ENCODE assay signal across 7 mouse cellular contexts in genomic region chr11:79339234-79339807, GRCm38 (mm10). TPM values are rescaled to one million over a fixed set of nuclear protein-coding genes. Genes with fewer than 3 reads are reported as not detected.
DNase-seq lines count a peak whose midpoint lies in the region; ATAC-seq lines count a peak whose summit lies in the region.

TSS of gene Nf1 (plus strand) at chr11:79339693.

- H3K4me3 ChIP-seq in embryonic facial prominence, embryonic 10.5 days = peak within 1 kb of the TSS; percentile 100
- H3K4me3 ChIP-seq in limb, embryonic 10.5 days = peak within 1 kb of the TSS; percentile 96
- peak within 1 kb of the TSS; percentile 86 for H3K4me3 ChIP-seq in midbrain, embryonic 13.5 days (replicated peaks)

- DNase-seq in adrenal gland, postnatal 10 days = peak; percentile 97
- DNase-seq in embryonic facial prominence, embryonic 10.5 days (ENCODE audit: low spot score) = peak; percentile 98
- DNase-seq in kidney, adult 11 months = peak; percentile 94
- peak; percentile 99 for DNase-seq in limb, embryonic 10.5 days (ENCODE audit: low spot score)
- peak; percentile 77 for DNase-seq in spleen, adult 12 weeks (ENCODE audit: low spot score)

- H3K9ac ChIP-seq in midbrain, embryonic 13.5 days (replicated peaks) = peak within 1 kb of the TSS; percentile 90

- H3K27ac ChIP-seq in embryonic facial prominence, embryonic 10.5 days (replicated peaks) = peak within 1 kb of the TSS; percentile 100
- H3K27ac ChIP-seq in limb, embryonic 10.5 days = peak within 1 kb of the TSS; percentile 99
- H3K27ac ChIP-seq in midbrain, embryonic 13.5 days = peak within 1 kb of the TSS; percentile 94

- H3K36me3 ChIP-seq in embryonic facial prominence, embryonic 10.5 days (replicated peaks) = peaks cover 37% of the 10 kb centered on the region
- H3K36me3 ChIP-seq in limb, embryonic 10.5 days = peaks cover 34% of the 10 kb centered on the region
- H3K36me3 ChIP-seq in midbrain, embryonic 13.5 days = 0 out of 2 replicates have a peak, but pooled peaks cover 4% of the 10 kb centered on the region

- peak; percentile 92 for ATAC-seq in granulocyte monocyte progenitor cell, adult 5-6 weeks (replicated peaks; ENCODE audit: poor library complexity, severe bottlenecking)
- peak; percentile 98 for ATAC-seq in midbrain, embryonic 13.5 days

- under 1% methylated on average over 49 of the region's 49 CpGs for WGBS in embryonic facial prominence, embryonic 10.5 days
- WGBS in limb, embryonic 10.5 days = under 1% methylated on average over 48 of the region's 49 CpGs
- under 1% methylated on average over 47 of the region's 49 CpGs for WGBS in midbrain, embryonic 13.5 days

- H3K4me2 ChIP-seq in midbrain, embryonic 13.5 days (replicated peaks) = peak within 1 kb of the TSS; percentile 86

- H3K9me3 ChIP-seq in embryonic facial prominence, embryonic 10.5 days = peaks cover 6% of the 10 kb centered on the region; the same call in 1 of the 2 replicates
- H3K9me3 ChIP-seq in limb, embryonic 10.5 days (replicated peaks) = no peaks in the 10 kb centered on the region
- H3K9me3 ChIP-seq in midbrain, embryonic 13.5 days = no peaks in the 10 kb centered on the region

- H3K4me1 ChIP-seq in embryonic facial prominence, embryonic 10.5 days = peaks cover 17% of the 10 kb centered on the region
- peaks cover 18% of the 10 kb centered on the region for H3K4me1 ChIP-seq in limb, embryonic 10.5 days
- peaks cover 27% of the 10 kb centered on the region for H3K4me1 ChIP-seq in midbrain, embryonic 13.5 days (replicated peaks)

- H3K27me3 ChIP-seq in embryonic facial prominence, embryonic 10.5 days (replicated peaks; ENCODE audit: low read depth, poor library complexity, severe bottlenecking) = 0 out of 2 replicates have a peak, but pooled peaks cover 7% of the 10 kb centered on the region
- no peaks in the 10 kb centered on the region for H3K27me3 ChIP-seq in limb, embryonic 10.5 days (ENCODE audit: low read depth, poor library complexity, severe bottlenecking)
- no peaks in the 10 kb centered on the region for H3K27me3 ChIP-seq in midbrain, embryonic 13.5 days

RNA-seq across cellular contexts. Expression of gene Nf1, which starts in this region (rescaled TPM):
- total RNA-seq in adrenal gland, postnatal 10 days (2021) = 10 to 100 TPM; 41.3 to 62.7 TPM
- polyA plus RNA-seq in embryonic facial prominence, embryonic 10.5 days (2016; fragmentation: Nextera tagmentation; extraction: Ambion mirVana) = 6.5 and 7.7 TPM in 2 replicates
- 26.7 and 28.3 TPM in 2 replicates for total RNA-seq in granulocyte monocyte progenitor cell, adult 5-6 weeks (2014; fragmentation: Nextera tagmentation)
- total RNA-seq in granulocyte monocyte progenitor cell, adult 5-6 weeks (2017) = 9.2 and 11.0 TPM in 2 replicates
- 6.5 and 7.6 TPM in 2 replicates for polyA plus RNA-seq in limb, embryonic 10.5 days (2016; fragmentation: Nextera tagmentation; extraction: Ambion mirVana)
- 7.2 and 8.0 TPM in 2 replicates for polyA plus RNA-seq in midbrain, embryonic 13.5 days (2015; fragmentation: Nextera tagmentation; extraction: Ambion mirVana)

Comparison
In these comparisons a context has a peak if more than half of its experiments do, and no peak if none do; other contexts are left out.
1. Peak in every context shown above with its lines: DNase-seq, ATAC-seq, H3K4me3 ChIP-seq and H3K27ac ChIP-seq.